Mouse (Mus musculus): Measurements from ENCODE around the gene Ankrd49.

The Ankrd49 gene

DNA sequence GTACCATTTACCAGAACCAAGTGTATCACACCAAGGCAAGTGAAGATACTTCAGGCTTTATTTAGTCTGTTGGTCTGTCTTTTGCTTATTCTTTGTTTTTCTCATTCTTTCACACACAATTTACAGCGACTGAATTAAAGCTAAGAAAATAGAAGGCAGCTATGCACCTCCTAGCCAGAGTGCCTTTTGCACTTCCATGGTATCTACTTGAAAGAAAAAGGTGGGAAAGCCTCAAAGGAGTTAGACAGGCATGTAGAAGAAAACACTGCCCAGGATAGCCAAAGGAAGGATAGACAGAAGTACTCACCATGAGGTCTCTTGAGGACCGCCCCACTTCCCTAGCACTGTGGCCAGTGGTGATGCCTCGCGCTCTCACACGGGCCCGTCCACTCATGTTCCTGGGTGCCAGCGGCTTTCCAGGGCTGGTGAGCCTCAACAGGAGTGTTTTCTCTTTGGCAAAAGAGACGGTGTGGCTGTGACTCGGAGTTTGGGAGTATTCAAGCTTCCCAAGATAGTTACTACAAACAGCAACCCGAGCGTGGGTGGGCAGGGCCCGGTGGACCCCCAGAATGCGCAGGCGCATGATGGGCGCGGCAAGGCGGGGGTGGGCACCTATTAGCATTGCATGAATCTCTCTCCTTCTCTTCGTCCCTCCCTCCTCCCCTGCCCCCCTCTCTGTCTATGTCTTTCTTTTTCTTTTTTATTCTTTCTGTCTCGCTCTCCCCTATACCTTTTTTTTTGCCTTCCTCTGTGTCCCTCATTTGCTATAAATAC lies 44.3 kb downstream of the Ankrd49 start, which contains the start of gene Piwil4:
Piwil4 (minus strand) TSS at position 583 of the 774 bp plus-strand sequence.
- no peak for DNase-seq

GRCm38 (mm10) chr9:14739498-14740150 lies 45.0 kb downstream of the Ankrd49 start:
- no peak for DNase-seq

GRCm38 (mm10) chr9:14730941-14731541 lies 53.6 kb downstream of the Ankrd49 start:
- DNase-seq: no peak
